Mouse (Mus musculus) layer of hippocampus, postnatal 36 days (tissue): ENCODE results near the gene Gm10220. TPM values are rescaled to one million over a fixed set of nuclear protein-coding genes. Genes with fewer than 3 reads are reported as not detected.
A peak's percentile ranks its signal among the peaks of the same experiment; 100 is the strongest.
"Not testable (repeated sequence)": the region's sequence is repeated elsewhere in the genome, so short reads cannot be mapped to it uniquely, and the experiment has no call there.

Experiments used
- DNase-seq, 2 experiments: peaks; one replicate each; pipeline ENCODE4 v3.0.0; 2022
- total RNA-seq, 2 experiments: library from RNA; stranded (reverse); gene quantifications; 2 replicates each; pipeline ENCODE4 v1.2.3; 2021

Gm10220 gene
- not detected for total RNA-seq

DNA sequence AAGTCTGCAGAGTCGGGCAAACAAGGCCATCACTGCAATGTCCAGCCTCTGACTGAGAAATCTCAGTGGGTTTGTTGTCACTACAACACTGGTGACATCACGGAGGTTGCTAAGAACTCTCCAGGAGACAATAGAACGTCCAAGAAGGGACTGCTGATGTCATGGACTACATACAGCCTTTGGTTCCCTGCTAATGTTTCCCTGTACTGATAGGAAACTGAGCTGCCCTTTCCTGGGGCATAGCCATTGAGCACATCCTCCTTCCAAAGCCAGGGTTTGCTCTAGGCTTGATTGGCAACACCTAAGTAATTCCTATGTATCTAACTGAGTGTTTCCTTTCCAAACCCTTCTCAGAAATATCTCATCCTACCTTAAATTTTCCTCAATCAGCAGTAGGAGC, at the start of gene Gm10220:
Gene Gm10220 (minus strand): TSS at position 101 of the 400 bp plus-strand sequence.
- DNase-seq = not testable (repeated sequence)

DNA sequence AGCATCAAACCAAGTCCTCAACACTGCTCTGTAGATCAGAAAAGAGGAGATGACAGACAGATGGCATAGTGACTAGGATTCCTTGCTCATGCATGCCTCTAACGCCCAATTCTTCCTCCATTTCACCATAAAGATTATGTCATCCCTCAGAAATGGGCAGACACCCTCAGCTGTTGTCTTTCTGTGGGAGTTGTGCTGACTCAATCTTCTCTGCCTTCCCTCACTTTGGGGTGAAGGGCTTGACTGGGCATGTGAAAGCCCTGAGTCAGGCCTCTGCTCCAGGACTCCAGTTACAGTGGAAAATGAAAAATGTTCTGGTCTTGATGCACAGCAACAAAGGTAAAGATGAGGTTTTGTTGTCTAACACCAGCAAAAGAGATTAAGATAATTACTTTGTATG, 48.6 kb upstream of the Gm10220 start:
- no peak for DNase-seq

DNA sequence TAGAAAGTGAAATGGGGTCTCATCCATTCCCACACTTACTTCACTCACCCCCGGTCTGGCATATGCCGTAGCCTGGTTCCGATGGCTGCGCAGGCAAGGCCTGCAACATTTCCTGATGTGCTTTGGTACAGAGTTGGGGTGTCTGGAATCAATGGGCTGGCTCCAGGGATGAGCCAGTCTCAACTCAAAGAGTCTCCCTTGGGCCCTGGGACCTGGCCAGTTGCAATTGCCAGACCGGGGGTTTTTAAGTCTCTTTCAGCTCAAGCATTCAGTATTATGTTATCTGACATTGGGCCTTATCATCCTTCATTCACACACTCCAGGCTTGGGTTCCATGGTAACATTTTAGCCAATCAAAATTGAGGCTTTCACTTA, 44.6 kb upstream of the Gm10220 start:
- no peak for DNase-seq

DNA sequence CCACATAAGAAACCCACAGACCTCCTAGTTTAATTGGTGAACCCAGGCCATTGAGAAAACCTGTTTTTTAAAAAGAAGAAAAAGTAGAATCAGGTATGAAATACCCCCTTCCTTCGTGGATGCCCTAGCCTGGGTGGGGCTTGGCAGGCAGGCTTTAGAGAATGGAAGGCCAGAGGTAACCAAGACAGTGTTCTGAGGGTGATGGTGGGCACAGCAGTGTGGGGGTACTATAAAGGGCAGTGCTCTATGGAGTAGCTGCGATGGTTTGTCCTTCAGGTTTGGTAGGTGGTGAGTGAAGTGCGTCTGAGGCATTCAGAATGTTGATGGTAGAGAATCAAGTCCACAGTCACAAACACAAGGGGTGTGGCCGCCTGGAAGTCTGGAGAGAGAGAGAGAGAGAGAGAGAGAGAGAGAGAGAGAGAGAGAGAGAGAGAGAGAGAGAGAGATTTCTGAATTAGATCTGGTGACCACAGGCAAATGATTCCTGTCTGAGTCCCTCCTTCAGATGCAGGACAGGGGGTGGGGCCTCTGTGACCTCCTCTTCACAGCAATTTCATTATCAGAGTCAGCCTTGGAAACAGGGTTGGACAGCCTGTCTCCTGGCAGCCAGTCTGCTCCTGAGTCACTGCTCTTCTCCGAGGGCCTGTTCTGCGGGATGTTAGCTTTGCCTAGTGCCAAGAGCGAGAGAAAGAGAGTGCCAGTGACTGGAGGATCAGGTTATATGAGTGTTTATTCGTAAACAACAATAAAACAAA, 44.0 kb upstream of the Gm10220 start:
- DNase-seq = peak; percentile 8 to 18

DNA sequence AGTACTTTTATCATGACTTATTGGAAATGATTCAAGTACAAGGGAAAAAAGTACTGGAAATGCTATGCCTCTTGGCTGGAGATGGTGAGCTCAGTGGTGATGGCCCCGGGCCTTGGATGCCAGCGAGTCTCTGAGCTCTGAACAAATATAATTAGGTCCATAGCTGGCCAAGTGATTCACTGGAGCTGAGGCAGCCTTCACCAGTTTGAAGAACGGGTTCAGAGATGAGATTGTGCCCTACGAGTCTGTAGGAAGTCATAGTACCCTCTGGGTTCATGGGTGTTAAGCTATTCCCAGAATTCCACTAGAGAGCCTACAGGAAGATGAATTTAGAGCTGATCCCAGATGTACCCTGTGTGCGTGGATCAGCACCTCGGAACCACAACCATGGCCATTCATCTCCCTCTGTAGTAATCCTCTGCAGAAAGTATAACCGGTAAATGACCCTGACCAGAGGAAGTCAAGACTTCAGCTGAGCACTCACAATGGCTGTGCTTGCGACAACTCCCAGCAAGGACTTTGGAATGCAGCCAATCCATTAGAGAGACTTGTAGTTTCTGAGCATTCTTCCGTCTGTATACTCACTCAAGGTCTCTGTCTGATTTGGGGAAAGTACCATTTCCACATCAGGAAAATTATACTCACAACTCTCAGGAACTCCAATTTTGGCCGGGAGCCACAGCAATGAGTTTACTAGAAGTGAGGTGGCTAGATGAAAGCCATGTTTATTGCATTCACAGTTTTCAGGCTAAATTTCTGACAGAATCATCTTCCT, 36.4 kb upstream of the Gm10220 start:
- no peak for DNase-seq

DNA sequence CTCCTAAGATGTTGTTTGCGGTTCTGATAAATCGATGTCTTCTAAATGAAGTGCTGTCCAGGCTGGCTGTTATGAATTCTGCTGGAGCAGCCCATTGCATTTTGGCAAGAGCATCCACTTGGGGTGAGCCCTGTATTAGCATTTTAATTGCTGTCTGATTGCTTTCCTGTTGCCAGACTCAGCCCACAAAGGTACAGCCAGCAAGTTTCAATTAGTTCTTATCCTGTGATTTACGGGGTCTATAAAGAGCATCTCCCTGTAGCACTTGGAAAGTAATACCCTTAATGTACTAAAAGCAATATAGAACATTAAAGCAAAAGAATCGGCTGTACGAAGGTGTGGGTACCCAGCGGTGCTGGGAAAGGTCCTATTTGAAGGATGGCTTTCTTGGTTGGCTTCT, 21.7 kb upstream of the Gm10220 start:
- DNase-seq = no peak

DNA sequence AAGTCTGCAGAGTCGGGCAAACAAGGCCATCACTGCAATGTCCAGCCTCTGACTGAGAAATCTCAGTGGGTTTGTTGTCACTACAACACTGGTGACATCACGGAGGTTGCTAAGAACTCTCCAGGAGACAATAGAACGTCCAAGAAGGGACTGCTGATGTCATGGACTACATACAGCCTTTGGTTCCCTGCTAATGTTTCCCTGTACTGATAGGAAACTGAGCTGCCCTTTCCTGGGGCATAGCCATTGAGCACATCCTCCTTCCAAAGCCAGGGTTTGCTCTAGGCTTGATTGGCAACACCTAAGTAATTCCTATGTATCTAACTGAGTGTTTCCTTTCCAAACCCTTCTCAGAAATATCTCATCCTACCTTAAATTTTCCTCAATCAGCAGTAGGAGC, 16.0 kb downstream of the Gm10220 start, which contains the start of gene 5031410I06Rik:
Gene 5031410I06Rik (minus strand): TSS at position 101 of the 400 bp plus-strand sequence.
- not testable (repeated sequence) for DNase-seq

DNA sequence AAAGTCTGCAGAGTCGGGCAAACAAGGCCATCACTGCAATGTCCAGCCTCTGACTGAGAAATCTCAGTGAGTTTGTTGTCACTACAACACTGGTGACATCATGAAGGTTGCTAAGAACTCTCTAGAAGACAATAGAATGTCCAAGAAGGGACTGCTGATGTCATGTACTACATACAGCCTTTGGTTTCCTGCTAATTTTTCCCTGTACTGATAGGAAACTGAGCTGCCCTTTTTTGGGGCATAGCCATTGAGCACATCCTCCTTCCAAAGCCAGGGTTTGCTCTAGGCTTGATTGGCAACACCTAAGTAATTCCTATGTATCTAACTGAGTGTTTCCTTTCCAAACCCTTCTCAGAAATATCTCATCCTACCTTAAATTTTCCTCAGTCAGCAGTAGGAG, 32.0 kb downstream of the Gm10220 start, which contains the start of gene Gm10471:
Gene Gm10471 (minus strand): TSS at position 101 of the 400 bp plus-strand sequence.
- not testable (repeated sequence) for DNase-seq

DNA sequence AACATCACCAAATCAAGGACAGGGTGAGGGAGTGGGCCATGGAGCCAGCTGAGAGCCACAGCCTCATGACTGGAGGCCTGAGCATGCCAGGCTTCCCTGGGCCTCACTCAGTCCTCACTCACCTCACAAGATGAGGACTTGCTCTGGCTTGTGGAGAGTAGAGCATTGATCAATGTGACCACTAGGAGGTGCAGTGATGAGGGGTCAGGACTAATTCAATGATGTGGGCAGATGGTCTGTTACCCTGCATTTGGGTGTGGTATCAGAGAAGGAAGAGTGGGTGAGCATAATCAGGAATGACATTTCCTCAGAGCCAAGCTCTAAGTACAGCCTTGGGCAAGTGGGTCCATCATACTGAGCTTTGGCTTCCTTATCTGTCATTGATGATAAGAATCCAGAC, 42.2 kb downstream of the Gm10220 start:
- not testable (repeated sequence) for DNase-seq

DNA sequence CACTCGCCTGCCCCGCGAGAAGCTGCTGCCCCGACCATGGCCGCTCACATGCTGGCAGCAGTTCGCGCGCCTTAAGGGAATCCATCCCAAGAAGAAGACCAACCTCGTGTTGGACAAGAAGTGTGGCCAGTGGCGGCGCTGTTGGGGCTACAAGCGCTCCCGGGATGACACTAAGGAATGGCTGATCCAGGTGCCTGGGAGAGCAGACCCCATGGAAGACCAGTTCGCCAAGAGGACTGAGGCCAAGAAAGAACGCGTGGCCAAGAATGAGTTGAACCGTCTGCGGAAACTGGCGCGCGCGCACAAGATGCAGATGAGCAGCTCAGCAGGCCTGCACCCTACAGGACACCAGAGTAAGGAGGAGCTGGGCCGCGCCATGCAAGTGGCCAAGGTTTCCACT, 50.5 kb downstream of the Gm10220 start:
- no peak for DNase-seq

Other genes with a start within 250 kb of the Gm10220 start
- not detected for gene Gm21663, start 179.0 kb downstream of the Gm10220 start, total RNA-seq
- not detected for gene Gm21671, start 167.0 kb downstream of the Gm10220 start, total RNA-seq
- not detected for gene Gm21680, start 148.8 kb downstream of the Gm10220 start, total RNA-seq
- not detected for gene Gm21698, start 132.8 kb downstream of the Gm10220 start, total RNA-seq
- gene Gm1979, start 116.6 kb downstream of the Gm10220 start, total RNA-seq = not detected
- not detected for gene Gm5862, start 98.5 kb downstream of the Gm10220 start, total RNA-seq
- gene Speer4a, start 81.9 kb downstream of the Gm10220 start, total RNA-seq = not detected
- not detected for gene Gm7347, start 62.8 kb downstream of the Gm10220 start, total RNA-seq
- not detected for gene Gm10471, start 32.1 kb downstream of the Gm10220 start, total RNA-seq
- gene 5031410I06Rik, start 16.1 kb downstream of the Gm10220 start, total RNA-seq = not detected
- gene Gm7361, start 136.3 kb upstream of the Gm10220 start, total RNA-seq = under 1 TPM; 0.40 to 0.53 TPM